Mouse (Mus musculus) CH12.LX (cell line): ENCODE measurements around the gene Olfr1424.

ENCODE experiments used
- BHLHE40 ChIP-seq: IDR thresholded peaks from 2 replicates; pipeline ENCODE4 v1.6.1; 2011; ENCODE audit warnings: mild to moderate bottlenecking, low read depth, low read length, improper control_type of control experiment
- CHD1 ChIP-seq: IDR thresholded peaks from 2 replicates; pipeline ENCODE4 v1.6.1; 2012; ENCODE audit warnings: low read depth, low read length, improper control_type of control experiment, inconsistent platforms
- CHD2 ChIP-seq: IDR thresholded peaks from 2 replicates; pipeline ENCODE4 v1.6.1; 2011; ENCODE audit warnings: low read length, improper control_type of control experiment
- CTCF ChIP-seq, 2 experiments: IDR thresholded peaks in 1 of 2; conservative IDR thresholded peaks in 1 of 2; 2 replicates each; pipeline ENCODE4 v1.5.1; 2011 to 2012; ENCODE audit warnings: low read depth in 2 of 2, low read length in 2 of 2, improper control_type of control experiment in 1 of 2, inconsistent platforms in 1 of 2, mild to moderate bottlenecking in 1 of 2, moderate library complexity in 1 of 2
- EP300 ChIP-seq: IDR thresholded peaks from 2 replicates; pipeline ENCODE4 v1.6.1; 2011; ENCODE audit warnings: low read length, improper control_type of control experiment
- ETS1 ChIP-seq: conservative IDR thresholded peaks from 2 replicates; pipeline ENCODE4 v1.6.1; 2012; ENCODE audit warnings: low read depth, mild to moderate bottlenecking, inconsistent platforms, low read length, improper control_type of control experiment, moderate library complexity
- MXI1 ChIP-seq: IDR thresholded peaks from 2 replicates; pipeline ENCODE4 v1.6.1; 2011; ENCODE audit warnings: mild to moderate bottlenecking, low read depth, low read length, improper control_type of control experiment
- POLR2A ChIP-seq: IDR thresholded peaks from 2 replicates; pipeline ENCODE4 v1.6.1; 2011; ENCODE audit warnings: low read depth, mild to moderate bottlenecking, improper control_type of control experiment, low read length
- POLR2AphosphoS2 ChIP-seq: IDR thresholded peaks from 2 replicates; pipeline ENCODE4 v1.6.1; 2011; ENCODE audit warnings: low read depth, low read length, improper control_type of control experiment
- RAD21 ChIP-seq: IDR thresholded peaks from 2 replicates; pipeline ENCODE4 v1.6.1; 2011; ENCODE audit warnings: low read depth, mild to moderate bottlenecking, low read length, improper control_type of control experiment, moderate library complexity
- SIN3A ChIP-seq: IDR thresholded peaks from 2 replicates; pipeline ENCODE4 v1.6.1; 2012; ENCODE audit warnings: low read length, improper control_type of control experiment, inconsistent platforms
- USF1 ChIP-seq: IDR thresholded peaks from 2 replicates; pipeline ENCODE4 v1.6.1; 2014; ENCODE audit warnings: low read depth, mild to moderate bottlenecking, inconsistent platforms, low read length, improper control_type of control experiment

DNA sequence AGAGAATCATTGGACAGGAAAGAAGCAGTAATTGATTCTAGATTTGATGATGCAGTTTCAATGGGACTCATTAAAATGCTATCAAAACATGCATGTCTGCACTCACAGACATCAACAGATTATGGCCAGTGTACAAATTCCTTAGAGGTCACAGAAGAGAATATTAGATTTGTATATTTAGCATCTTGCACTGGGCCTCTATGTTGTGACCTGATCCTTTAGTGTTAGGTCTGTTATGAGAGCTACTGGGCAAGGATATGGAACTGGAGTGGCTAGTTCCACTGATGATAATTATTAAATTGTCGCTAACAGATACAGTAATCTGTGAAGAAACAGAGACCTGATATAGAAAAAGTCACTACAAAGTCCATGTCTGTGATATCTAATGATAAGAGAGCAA lies 29.4 kb upstream of the Olfr1424 start, which contains the start of gene Olfr1426:
- TF ChIP-seq CTCF (conservative IDR thresholded peaks at IDR 0.05 in 1 of 2, IDR thresholded peaks at IDR 0.05 in 1 of 2; ENCODE audit: low read depth in 2 of 2, low read length in 2 of 2) (no peak), POLR2AphosphoS2 (no peak), USF1 (no peak), MXI1 (no peak), ETS1 (no peak), POLR2A (no peak), RAD21 (no peak), EP300 (no peak), SIN3A (no peak), CHD1 (no peak), BHLHE40 (no peak), CHD2 (no peak)
